16 mouse cellular contexts compared by ENCODE assay signal in the genomic region with DNA sequence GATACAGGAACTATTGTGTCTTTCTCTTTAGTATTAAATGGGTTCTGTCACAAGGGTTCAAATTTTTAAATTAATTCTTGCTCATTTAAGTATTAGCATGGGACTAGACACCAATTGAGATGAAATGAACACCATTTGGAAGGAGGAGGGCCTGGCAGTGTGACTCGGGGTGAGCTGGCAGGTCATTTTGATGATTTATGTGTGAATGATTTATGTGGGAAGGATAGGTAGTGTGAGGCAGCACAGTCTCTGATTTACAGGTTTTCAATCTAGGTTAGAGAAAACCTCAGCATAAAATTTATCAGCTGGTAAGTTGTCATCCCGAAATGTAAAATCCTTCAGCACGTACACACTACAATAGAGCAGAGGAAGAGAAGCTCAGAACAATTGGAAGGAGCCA.
"Had no signal": no experiment of that assay in that cellular context is flagged by ENCODE, and none has a peak within 500 bp of the region (broad histone marks: within the 10 kb centered on the region; RNA-seq: fewer than 3 reads in every experiment).

No protein-coding gene starts in this region.

- H3K27ac ChIP-seq: liver, embryonic 12.5 days; liver, embryonic 14.5 days; midbrain, embryonic 13.5 days; midbrain, embryonic 15.5 days; neural tube, embryonic 12.5 days; stomach, embryonic 15.5 days; stomach, postnatal 0 days had no signal

- H3K4me2 ChIP-seq: liver, embryonic 12.5 days; lung, embryonic 14.5 days; midbrain, embryonic 11.5 days; midbrain, embryonic 13.5 days; midbrain, embryonic 15.5 days; neural tube, embryonic 12.5 days; stomach, embryonic 15.5 days had no signal

- H3K36me3 ChIP-seq: liver, embryonic 12.5 days; midbrain, embryonic 13.5 days; midbrain, embryonic 15.5 days; neural tube, embryonic 12.5 days; stomach, embryonic 15.5 days had no signal

- H3K27me3 ChIP-seq: liver, embryonic 12.5 days; midbrain, embryonic 13.5 days; midbrain, embryonic 15.5 days; neural tube, embryonic 12.5 days; stomach, embryonic 15.5 days had no signal

- H3K9me3 ChIP-seq: liver, embryonic 12.5 days; midbrain, embryonic 13.5 days; midbrain, embryonic 15.5 days; neural tube, embryonic 12.5 days; stomach, embryonic 15.5 days had no signal

- DNase-seq: lung, adult 18-20 months; lung, embryonic 14.5 days; lung, postnatal 10 days; lung, postnatal 4 days; right cerebral cortex, postnatal 14 days; thymus, adult 2 months; thymus, postnatal 25 days; thymus, postnatal 4 days had no signal

- H3K4me3 ChIP-seq: liver, embryonic 12.5 days; midbrain, embryonic 13.5 days; midbrain, embryonic 15.5 days; neural tube, embryonic 12.5 days; stomach, embryonic 15.5 days had no signal

- H3K9ac ChIP-seq: liver, embryonic 12.5 days; liver, embryonic 14.5 days; lung, embryonic 14.5 days; midbrain, embryonic 13.5 days; midbrain, embryonic 15.5 days; neural tube, embryonic 12.5 days; stomach, embryonic 15.5 days had no signal

- H3K4me1 ChIP-seq: stomach, embryonic 15.5 days had no signal

- ATAC-seq: liver, embryonic 12.5 days; midbrain, embryonic 13.5 days; midbrain, embryonic 15.5 days had no signal
